Mouse (Mus musculus) cerebellum, adult (tissue): ENCODE data around the gene Gpx6.

ENCODE experiments used
- ATAC-seq: cut with Nextera tagmentation; 2 replicates; pipeline ENCODE4 v1.9.2; 2017; ENCODE audit warnings: mild to moderate bottlenecking, moderate library complexity, mixed read lengths; ENCODE audit not compliant: insufficient number of reproducible peaks, low FRiP score, low TSS enrichment

Gpx6 gene

DNA sequence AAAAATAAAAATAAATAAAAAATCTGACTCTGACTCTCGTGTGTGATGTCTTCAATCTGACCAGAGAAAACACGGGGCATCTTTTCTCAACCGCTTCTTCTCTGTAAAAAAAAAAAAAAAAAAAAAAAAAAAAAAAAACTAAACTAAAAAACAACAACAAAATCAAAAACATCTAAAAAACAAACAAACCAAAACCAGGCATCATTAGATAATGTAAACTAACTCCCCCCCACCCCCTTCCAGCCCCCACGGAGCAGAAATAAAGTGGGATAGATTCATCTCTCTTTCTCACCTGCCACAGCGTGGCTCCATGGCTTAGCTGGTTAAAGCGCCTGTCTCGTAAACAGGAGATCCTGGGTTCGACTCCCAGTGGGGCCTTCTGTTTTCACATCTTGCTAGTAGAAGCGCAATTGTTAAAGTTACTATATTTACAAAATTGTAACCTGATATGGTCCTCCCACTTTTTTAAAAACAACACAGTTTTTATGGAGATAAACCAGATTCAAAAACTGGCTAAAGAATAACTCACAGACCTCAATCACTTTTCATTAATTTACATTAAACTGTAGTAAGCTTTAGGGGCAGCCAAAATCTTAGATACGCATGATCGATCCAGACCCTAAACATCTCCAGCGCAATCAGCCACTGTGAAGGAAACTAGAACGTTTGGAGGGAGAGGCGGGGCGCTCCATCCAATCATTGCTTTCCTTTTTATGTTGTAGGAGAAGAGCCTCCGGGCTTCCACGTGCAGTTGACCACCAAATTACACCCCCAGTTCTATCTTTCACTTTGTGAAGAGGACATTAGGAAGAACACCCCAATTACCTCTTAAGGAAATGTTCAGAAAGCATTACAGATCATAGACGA is 10.8 kb downstream of the Gpx6 start:
- no peak for ATAC-seq

DNA sequence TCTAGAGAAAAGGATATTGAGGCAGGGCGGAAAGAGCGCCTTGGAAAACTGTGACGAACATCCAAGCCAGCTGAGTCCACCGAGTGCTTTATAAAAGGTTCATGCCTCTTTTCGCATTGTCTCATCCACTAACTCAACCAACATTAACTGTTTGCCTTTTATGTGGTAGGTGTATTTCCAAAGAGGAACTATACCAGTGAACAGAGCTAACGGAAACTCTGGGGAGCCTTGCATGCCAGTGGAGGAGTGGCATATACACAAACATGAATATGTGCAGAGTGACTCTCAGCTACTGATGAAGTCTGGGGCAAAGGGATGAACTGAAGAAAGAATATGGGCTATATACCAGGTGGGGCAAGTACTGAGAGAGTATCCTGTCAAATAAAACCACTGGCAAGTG is 11.5 kb downstream of the Gpx6 start:
- no peak for ATAC-seq

DNA sequence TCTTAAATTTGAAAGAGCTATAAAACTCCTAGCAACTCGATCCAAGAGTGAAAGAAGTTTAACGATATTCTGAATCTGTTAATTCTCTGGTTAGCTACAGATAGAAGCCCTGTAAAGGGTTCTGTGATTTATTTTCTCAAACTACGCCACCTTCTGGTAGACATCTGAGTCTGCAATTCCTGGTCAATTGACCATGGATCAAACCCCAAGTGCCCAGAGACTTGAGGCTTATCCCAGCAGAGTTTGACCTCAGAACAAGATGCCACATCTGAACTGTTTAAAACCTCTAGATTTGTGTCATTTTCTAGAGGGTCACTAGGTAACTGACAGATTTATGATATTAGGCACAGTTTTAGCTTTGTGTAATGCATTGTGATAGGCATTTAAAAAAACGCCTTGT is 14.3 kb downstream of the Gpx6 start:
- 0 out of 2 replicates have a peak, but pooled peaks have one; percentile 26 for ATAC-seq

DNA sequence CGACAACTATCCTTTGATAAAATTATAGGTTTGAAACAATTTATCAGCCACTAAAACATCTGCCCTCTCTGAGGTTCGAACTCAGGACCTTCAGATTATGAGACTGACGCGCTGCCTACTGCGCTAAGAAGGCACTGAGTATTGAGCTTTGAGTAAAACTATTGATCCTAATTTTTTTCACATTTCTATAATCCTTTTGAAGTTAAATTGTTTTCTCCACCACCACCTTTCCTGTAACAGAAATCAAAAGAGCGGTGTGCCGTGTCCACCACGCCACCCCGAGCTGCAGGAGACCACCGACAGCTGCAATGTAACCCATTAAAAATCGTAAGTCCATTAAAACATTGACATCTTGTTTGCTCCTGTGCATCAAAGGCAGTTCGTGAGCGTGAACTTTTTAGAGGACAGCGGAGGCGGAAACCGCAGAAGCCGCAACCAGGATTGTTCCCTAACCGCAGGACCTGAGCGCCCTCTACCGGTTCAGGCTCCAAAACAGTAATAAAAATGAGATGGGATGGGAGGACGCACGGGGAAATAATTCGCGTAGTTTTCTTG is 14.8 kb downstream of the Gpx6 start:
- peak; percentile 80 for ATAC-seq

DNA sequence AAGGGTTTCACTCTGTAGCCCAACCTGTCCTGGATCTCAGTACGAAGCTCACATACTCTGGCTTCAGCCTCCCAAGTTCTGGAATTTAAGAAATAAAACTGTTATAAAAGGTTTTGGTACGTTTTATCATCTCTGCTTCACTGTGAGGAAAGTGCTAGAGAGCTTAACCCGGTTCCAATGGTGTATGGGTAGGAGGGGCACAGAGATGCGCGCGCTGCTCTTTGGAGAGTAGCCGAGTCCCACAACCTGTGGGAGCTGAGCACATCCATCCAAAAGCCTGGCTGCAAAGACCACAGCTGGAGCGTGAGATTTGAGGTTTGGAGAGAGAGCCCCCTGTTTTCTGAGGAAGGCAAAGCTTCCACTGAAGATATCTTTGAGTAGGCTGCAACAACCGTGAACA is 15.5 kb downstream of the Gpx6 start:
- ATAC-seq: no peak

DNA sequence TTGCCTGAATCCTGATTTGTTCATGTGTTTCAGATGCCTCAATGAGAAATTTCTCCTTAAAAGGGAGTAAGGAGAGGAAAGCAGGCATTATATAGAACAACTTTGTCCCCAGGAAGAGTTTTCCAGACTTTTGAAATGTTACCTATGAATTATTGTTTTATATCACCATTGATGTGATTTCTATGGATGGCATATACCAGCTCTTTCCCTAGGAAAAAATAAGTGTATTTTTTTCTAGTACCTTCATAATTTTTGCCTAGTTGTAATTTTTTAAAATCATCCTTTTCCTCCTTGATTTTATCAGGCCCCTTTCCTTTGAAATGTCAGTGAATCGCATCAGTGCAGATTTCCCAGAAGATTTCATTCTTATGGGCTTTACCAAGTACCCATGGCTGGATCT is 34.7 kb downstream of the Gpx6 start, which contains the start of gene Olfr1367:
Gene Olfr1367 (plus strand): TSS at position 301 of the 400 bp plus-strand sequence.
- ATAC-seq: no peak

DNA sequence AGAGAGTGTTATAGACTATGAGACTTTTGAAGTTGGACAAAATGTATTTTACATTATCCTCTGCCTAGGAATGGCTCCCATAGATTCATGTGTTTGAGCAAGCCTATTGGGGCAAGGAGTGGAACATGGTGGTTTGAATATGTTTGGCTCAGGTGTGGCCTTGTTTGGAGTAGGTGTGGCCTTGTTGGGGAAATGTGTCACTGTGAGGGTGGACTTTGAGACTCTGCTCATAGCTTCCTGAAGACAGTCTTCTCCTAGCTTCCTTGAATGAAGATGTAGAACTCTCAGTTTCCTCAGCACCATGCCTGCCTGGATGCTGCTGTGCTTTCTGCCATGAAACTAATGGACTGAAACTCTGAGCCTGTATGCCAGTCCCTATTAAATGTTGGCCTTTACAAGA is 38.7 kb downstream of the Gpx6 start:
- ATAC-seq: no peak

DNA sequence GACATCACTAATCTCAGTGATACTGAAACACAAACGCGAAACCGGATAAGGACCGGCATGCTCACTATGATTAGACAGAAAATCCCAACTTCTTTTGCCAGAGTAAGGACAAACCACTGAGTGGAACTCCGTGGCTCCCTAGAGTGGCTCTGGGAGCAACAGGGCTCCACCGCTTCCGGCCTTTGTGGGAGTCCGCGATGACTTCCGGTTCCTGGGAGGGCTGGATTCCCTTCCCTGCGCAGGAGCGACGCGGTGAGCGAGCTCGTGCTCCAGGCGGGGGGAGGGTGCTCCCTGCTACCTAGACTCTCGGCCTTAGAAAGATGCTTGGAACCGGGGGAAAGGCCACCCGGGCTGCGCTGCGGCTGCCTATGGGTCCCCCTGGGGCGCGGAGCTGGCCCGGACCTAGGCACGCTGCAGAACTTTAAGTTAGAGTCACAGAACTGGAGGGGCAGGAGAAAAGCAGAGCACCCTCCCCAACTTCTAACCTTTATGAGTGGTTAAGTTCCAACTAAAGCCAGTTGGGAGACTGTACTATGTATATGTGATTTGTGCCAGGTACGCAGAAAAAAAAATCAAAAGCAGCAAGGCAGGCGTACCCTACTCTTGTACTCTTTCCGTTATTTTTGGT is 50.8 kb downstream of the Gpx6 start, which contains the start of gene Zscan12:
Gene Zscan12 (plus strand): TSS at position 200 of the 628 bp plus-strand sequence.
- peak; percentile 100 for ATAC-seq

DNA sequence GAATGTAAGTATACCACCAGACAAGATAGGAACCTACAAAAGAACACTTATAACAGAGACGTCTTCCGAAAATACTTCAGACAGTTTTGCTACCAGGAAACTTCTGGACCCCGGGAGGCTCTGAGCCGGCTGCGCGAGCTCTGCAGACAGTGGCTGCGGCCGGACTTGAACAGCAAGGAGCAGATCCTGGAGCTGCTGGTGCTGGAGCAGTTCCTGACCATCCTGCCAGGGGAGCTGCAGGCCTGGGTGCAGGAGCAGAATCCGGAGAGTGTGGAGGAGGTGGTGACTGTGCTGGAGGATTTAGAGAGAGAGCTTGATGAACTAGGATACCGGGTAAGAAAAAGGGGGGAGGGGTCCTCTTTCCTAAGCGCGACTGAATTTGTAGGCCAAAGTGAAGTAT is 51.8 kb downstream of the Gpx6 start:
- ATAC-seq: no peak

DNA sequence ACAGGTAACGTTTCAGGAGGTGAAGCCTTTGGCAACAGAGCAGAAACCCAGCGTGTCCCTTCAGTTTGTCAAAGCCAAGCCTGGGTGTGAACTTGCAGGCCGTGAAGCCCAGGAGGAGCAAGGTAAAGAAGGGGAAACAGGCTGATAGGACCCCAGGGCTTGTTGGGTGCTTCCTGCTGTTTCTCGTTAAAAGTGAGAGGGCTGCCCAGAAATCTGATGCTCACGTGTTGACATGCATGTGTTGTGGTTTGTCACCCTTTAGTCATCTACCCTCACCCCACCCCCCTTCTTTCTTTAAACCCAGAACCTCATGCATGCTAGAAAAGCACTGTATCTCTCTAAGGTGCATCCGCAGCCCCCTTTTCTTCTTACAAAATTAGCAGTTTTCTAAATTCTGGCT is 54.7 kb downstream of the Gpx6 start:
- no peak for ATAC-seq
